Mouse (Mus musculus) hindbrain, embryonic 11.5 days (tissue): ENCODE measurements around the gene Dusp28. TPM values are rescaled to one million over a fixed set of nuclear protein-coding genes. Genes with fewer than 3 reads are reported as not detected.

Experiments
- ATAC-seq: fragments of 200-750 bp; cut with Nextera tagmentation; 2 replicates; pipeline ENCODE4 v1.8.0; 2017; ENCODE audit warnings: mild to moderate bottlenecking, moderate TSS enrichment, moderate library complexity; ENCODE audit not compliant: low FRiP score
- DNase-seq: peaks from one replicate; pipeline ENCODE4 v3.0.0-alpha.2; 2015; ENCODE audit warnings: low spot score
- H3K27ac ChIP-seq: fragments of 300-500 bp; sonication (generic); 2 replicates; pipeline ENCODE4 v1.5.1; 2014; ENCODE audit warnings: mild to moderate bottlenecking, low read depth, low read length
- H3K27me3 ChIP-seq: fragments of 300-500 bp; sonication (generic); 2 replicates; pipeline ENCODE4 v1.6.1; 2014; ENCODE audit warnings: mild to moderate bottlenecking, low read length, moderate library complexity, mixed read lengths; ENCODE audit not compliant: control insufficient read depth, insufficient read depth
- H3K36me3 ChIP-seq: fragments of 300-500 bp; sonication (generic); 2 replicates; pipeline ENCODE4 v1.6.1; 2014; ENCODE audit warnings: mild to moderate bottlenecking, low read length, moderate library complexity, mixed read lengths; ENCODE audit not compliant: control insufficient read depth, insufficient read depth
- H3K4me1 ChIP-seq: fragments of 300-500 bp; sonication (generic); replicated peaks from 2 replicates; pipeline ENCODE4 v1.6.1; 2014; ENCODE audit warnings: low read length, mixed read lengths; ENCODE audit not compliant: control insufficient read depth, insufficient read depth
- H3K4me2 ChIP-seq: fragments of 300-500 bp; sonication (generic); replicated peaks from 2 replicates; pipeline ENCODE4 v1.6.1; 2014; ENCODE audit warnings: mild to moderate bottlenecking, low read depth, low read length
- H3K4me3 ChIP-seq: fragments of 300-500 bp; sonication (generic); 2 replicates; pipeline ENCODE4 v1.5.1; 2014; ENCODE audit warnings: low read depth, low read length
- H3K9ac ChIP-seq: fragments of 300-500 bp; sonication (generic); 2 replicates; pipeline ENCODE4 v1.6.1; 2014; ENCODE audit warnings: low read depth, low read length
- H3K9me3 ChIP-seq: fragments of 300-500 bp; sonication (generic); 2 replicates; pipeline ENCODE4 v1.6.1; 2016; ENCODE audit warnings: low read length; ENCODE audit not compliant: control insufficient read depth
- WGBS: fragments of 180-500 bp; shearing (Covaris S2); extraction: QIAGEN DNeasy Blood & Tissue Kit; methylation state at CpG from one replicate; pipeline ENCODE4 v1.1.7; 2014; 5-methylcytosine and 5-hydroxymethylcytosine counted together
- polyA plus RNA-seq: library from polyadenylated mRNA; unstranded; fragments of >200 nt; fragmentation: Nextera tagmentation; extraction: Ambion mirVana; gene quantifications from 2 replicates; pipeline ENCODE4 v1.2.1, GENCODE M21; 2014

The Dusp28 gene
- 7.8 and 8.5 TPM in 2 replicates for polyA plus RNA-seq

- Histone ChIP-seq H3K27ac (peak within 1 kb of the TSS; percentile 80), H3K4me1 (peaks cover 10% of the 10 kb centered on the region), H3K27me3 (peaks cover 7% of the 10 kb centered on the region; the same call in 1 of the 2 replicates), H3K9me3 (no peaks in the 10 kb centered on the region), H3K4me2 (peak within 1 kb of the TSS; percentile 71), H3K4me3 (peak within 1 kb of the TSS; percentile 73), H3K9ac (peak within 1 kb of the TSS; percentile 67), H3K36me3 (no peaks in the 10 kb centered on the region)
- DNase-seq (peak; percentile 87), ATAC-seq (peak; percentile 89)
- WGBS: under 1% methylated on average over 80 of the region's 81 CpGs
Observed at GRCm38 (mm10) chr1:92906779-92907631, at the start of gene Dusp28. Dusp28 (plus strand) TSS chr1:92906981.

DNA sequence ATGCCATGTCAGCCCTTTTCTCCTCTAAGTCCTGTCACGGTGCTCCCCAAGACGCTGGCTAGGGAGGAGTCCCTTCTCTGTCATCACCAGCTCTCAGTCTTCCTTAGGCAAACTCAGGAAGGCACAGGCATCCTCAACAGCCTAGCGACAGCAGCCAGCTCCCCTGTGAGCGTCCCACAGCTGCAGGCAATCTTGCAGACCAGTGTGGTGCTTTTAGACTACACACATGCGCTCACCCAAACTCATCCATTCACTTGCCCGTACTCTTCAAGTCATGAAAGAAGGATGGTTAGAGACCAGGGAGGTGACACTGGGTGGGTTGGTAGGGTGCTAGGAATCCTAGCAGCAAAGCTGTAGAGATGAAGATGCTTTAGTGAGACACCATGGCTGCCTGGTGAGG is 45.3 kb upstream of the Dusp28 start:
- ATAC-seq: no peak
- WGBS: 74% methylated on average over 6 of the region's 6 CpGs
- H3K27ac ChIP-seq: no peak overlapping the region
- no peaks in the 10 kb centered on the region for H3K4me1 ChIP-seq
- DNase-seq: no peak
- H3K27me3 ChIP-seq: no peaks in the 10 kb centered on the region
- no peak overlapping the region for H3K9ac ChIP-seq
- H3K36me3 ChIP-seq: peaks cover 9% of the 10 kb centered on the region; the same call in 1 of the 2 replicates
- no peak overlapping the region for H3K4me3 ChIP-seq
- no peak overlapping the region for H3K4me2 ChIP-seq
- H3K9me3 ChIP-seq: no peaks in the 10 kb centered on the region

- H3K9ac ChIP-seq: no peak overlapping the region
Observed at GRCm38 (mm10) chr1:92863268-92863667, 43.5 kb upstream of the Dusp28 start.

DNA sequence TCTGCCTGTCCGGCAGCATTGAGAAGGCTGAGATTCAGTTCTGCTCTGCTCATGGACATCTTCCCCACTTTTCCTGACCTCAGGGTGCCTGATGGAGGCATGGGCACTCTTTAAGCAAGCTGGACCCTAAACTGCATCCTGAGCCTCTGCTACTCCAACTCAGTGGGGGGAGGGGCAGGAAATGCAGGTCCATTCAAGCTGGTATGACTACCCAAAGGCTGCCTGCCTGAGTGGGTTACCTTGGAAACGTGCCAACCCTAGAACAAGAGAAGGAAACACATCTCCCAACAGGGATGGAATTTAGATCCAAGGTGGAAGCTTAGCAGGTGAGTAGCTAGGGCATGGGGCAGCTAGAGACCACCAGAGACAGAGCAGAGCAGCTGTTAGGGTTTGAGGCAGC is 40.6 kb upstream of the Dusp28 start:
- no peak overlapping the region for H3K4me2 ChIP-seq
- DNase-seq (no peak), ATAC-seq (no peak)
- H3K27me3 ChIP-seq: no peaks in the 10 kb centered on the region
- H3K4me3 ChIP-seq: no peak overlapping the region
- H3K4me1 ChIP-seq: no peaks in the 10 kb centered on the region
- H3K36me3 ChIP-seq: no peaks in the 10 kb centered on the region
- H3K27ac ChIP-seq: no peak overlapping the region
- no peaks in the 10 kb centered on the region for H3K9me3 ChIP-seq
- H3K9ac ChIP-seq: no peak overlapping the region
- WGBS: 75% methylated on average over 2 of the region's 2 CpGs

More at GRCm38 (mm10) chr1:92863268-92863667, 43.5 kb upstream of the Dusp28 start:
- ATAC-seq (no peak), DNase-seq (no peak)
- Histone ChIP-seq H3K27ac (no peak overlapping the region), H3K27me3 (no peaks in the 10 kb centered on the region), H3K4me3 (no peak overlapping the region), H3K9me3 (no peaks in the 10 kb centered on the region), H3K4me2 (no peak overlapping the region), H3K36me3 (0 out of 2 replicates have a peak, but pooled peaks cover 3% of the 10 kb centered on the region), H3K4me1 (no peaks in the 10 kb centered on the region)
- WGBS: 84% methylated on average over 4 of the region's 4 CpGs

DNA sequence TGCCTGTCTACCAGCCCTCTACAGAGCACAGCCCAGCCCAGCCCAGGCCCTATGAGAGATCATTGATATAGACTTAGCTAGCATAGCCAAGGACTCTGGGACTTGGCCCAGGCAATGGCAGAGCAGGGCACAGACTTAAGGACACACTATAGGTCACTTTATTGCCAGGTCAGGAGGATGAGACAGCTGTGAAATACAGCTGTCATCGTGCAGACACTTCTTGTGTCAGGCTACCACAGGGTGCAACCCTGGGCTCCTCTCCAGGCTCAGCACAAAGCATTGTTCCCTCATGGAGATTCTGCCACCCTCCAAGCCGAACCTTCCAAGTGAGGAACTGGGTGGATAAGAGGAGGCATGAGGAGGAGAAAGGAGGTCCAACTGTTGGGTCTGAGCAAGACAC is 36.8 kb upstream of the Dusp28 start:
- 80% methylated on average over 2 of the region's 2 CpGs for WGBS
- no peaks in the 10 kb centered on the region for H3K9me3 ChIP-seq
- H3K9ac ChIP-seq: no peak overlapping the region
- H3K27me3 ChIP-seq: no peaks in the 10 kb centered on the region
- H3K36me3 ChIP-seq: no peaks in the 10 kb centered on the region
- H3K4me2 ChIP-seq: no peak overlapping the region
- H3K27ac ChIP-seq: no peak overlapping the region
- no peak overlapping the region for H3K4me3 ChIP-seq
- ATAC-seq (no peak), DNase-seq (no peak)
- H3K4me1 ChIP-seq: no peaks in the 10 kb centered on the region

- ATAC-seq (no peak), DNase-seq (no peak)
- H3K9me3 ChIP-seq: no peaks in the 10 kb centered on the region
- no peaks in the 10 kb centered on the region for H3K36me3 ChIP-seq
- H3K4me3 ChIP-seq: no peak overlapping the region
- H3K4me2 ChIP-seq: no peak overlapping the region
- WGBS: 86% methylated on average over 7 of the region's 7 CpGs
- H3K27me3 ChIP-seq: no peaks in the 10 kb centered on the region
- no peaks in the 10 kb centered on the region for H3K4me1 ChIP-seq
- no peak overlapping the region for H3K27ac ChIP-seq
- no peak overlapping the region for H3K9ac ChIP-seq
Observed at GRCm38 (mm10) chr1:92872666-92873065, 34.1 kb upstream of the Dusp28 start.

GRCm38 (mm10) chr1:92874011-92874410 is 32.8 kb upstream of the Dusp28 start:
- Histone ChIP-seq H3K27me3 (no peaks in the 10 kb centered on the region), H3K36me3 (no peaks in the 10 kb centered on the region), H3K4me1 (no peaks in the 10 kb centered on the region), H3K4me3 (no peak overlapping the region), H3K9ac (no peak overlapping the region), H3K9me3 (no peaks in the 10 kb centered on the region), H3K4me2 (no peak overlapping the region), H3K27ac (no peak overlapping the region)
- 81% methylated on average over 3 of the region's 3 CpGs for WGBS
- DNase-seq (no peak), ATAC-seq (no peak)

GRCm38 (mm10) chr1:92875360-92876111 is 31.2 kb upstream of the Dusp28 start:
- no peak overlapping the region for H3K4me2 ChIP-seq
- no peaks in the 10 kb centered on the region for H3K27me3 ChIP-seq
- no peak overlapping the region for H3K27ac ChIP-seq
- no peak overlapping the region for H3K9ac ChIP-seq
- no peak for ATAC-seq
- H3K4me1 ChIP-seq: no peaks in the 10 kb centered on the region
- WGBS: 91% methylated on average over 8 of the region's 8 CpGs
- H3K36me3 ChIP-seq: no peaks in the 10 kb centered on the region
- no peak for DNase-seq
- no peak overlapping the region for H3K4me3 ChIP-seq
- H3K9me3 ChIP-seq: no peaks in the 10 kb centered on the region
